Mouse (Mus musculus): ENCODE measurements around the gene Gm7138. TPM values are rescaled to one million over a fixed set of nuclear protein-coding genes. Genes with fewer than 3 reads are reported as not detected.
"Not testable (repeated sequence)": the region's sequence is repeated elsewhere in the genome, so short reads cannot be mapped to it uniquely, and the experiment has no call there.

Gene Gm7138
- polyA plus RNA-seq, 1 experiment from 2014 or later, result not detected

DNA sequence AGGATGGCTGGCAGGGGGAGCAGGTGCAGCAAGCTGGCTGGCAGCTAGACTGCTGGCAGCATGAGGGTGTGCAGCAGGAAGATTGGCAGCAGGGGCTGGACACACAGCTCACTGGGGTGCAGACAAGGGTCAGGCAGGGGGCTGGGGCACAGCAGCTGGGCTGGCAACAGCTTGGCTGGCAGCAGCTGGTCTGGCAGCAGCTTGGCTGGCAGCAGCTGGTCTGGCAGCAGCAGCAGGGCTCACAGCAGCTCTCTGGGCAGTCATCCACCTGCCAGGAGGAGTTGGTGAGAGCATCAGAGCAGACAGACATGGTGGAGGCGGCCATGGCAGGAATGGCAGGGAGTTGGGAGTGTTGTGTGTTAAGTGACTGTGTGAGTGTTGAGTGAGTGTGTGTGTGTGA lies 11.1 kb upstream of the Gm7138 start, which contains the start of gene Gm7137:
Gm7137 (minus strand) TSS at position 325 of the 400 bp plus-strand sequence.
- H3K4me1 ChIP-seq; H3K27ac ChIP-seq; H3K4me2 ChIP-seq (replicated peaks); H3K9ac ChIP-seq; ATAC-seq (ENCODE audit: low FRiP score, low read depth); H3K9me3 ChIP-seq; H3K27me3 ChIP-seq (replicated peaks); H3K4me3 ChIP-seq; H3K36me3 ChIP-seq: not testable (repeated sequence)
- 44% methylated on average over 1 of the region's 1 CpGs for WGBS

GRCm38 (mm10) chr10:77783396-77783795 lies 6.7 kb upstream of the Gm7138 start:
- not testable (repeated sequence) for H3K27me3 ChIP-seq (replicated peaks); H3K4me3 ChIP-seq; ATAC-seq (ENCODE audit: low FRiP score, low read depth); H3K4me2 ChIP-seq (replicated peaks); H3K9ac ChIP-seq; H3K36me3 ChIP-seq; H3K27ac ChIP-seq; H3K9me3 ChIP-seq; H3K4me1 ChIP-seq
- whole genome bisulfite sequencing, result 88% methylated on average over 2 of the region's 3 CpGs

DNA sequence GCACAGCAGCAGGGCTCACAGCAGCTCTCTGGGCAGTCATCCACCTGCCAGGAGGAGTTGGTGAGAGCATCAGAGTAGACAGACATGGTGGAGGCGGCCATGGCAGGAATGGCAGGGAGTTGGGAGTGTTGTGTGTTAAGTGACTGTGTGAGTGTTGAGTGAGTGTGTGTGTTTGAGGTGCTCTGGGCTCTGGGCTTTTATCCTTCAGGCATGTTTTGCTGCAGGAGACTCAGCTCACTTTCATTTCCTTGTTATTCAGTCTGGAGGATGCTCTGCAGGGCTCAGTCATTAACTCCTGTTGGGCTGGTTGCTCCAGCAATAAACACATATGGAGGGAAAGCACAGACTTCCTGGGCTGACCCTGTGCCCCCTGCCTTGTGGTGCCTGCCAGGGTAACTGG lies 5.7 kb upstream of the Gm7138 start, which contains the start of gene Gm3250:
Gm3250 (minus strand) TSS at position 101 of the 400 bp plus-strand sequence.
- ATAC-seq (ENCODE audit: low FRiP score, low read depth); H3K27ac ChIP-seq; H3K4me2 ChIP-seq (replicated peaks); H3K4me1 ChIP-seq; H3K9ac ChIP-seq; H3K4me3 ChIP-seq; H3K9me3 ChIP-seq; H3K36me3 ChIP-seq; H3K27me3 ChIP-seq (replicated peaks): not testable (repeated sequence)
- 50% methylated on average over 1 of the region's 1 CpGs for WGBS

DNA sequence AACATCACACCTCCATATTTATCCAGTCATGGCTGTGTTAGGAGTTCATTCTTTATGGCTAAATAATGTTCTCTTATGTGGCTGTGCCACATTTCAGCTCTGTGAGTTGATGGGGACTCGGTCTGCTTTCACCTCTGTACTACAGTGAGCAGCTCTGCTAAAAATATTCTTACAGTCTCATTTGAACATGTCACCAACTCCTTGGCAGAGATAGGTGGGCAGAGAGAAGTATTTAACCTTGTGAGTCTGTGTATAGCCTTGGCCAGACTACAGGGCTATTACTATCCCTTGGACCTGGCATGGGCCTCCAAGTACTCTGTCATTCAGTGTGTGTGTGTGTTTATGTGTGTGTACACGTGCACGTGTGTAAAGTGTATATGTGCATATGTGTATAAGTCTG lies 4.6 kb downstream of the Gm7138 start:
- H3K36me3 ChIP-seq; H3K27me3 ChIP-seq (replicated peaks); H3K27ac ChIP-seq; H3K4me2 ChIP-seq (replicated peaks); H3K4me3 ChIP-seq; H3K4me1 ChIP-seq; H3K9me3 ChIP-seq; H3K9ac ChIP-seq; ATAC-seq (ENCODE audit: low FRiP score, low read depth): not testable (repeated sequence)
- 87% methylated on average over 3 of the region's 3 CpGs for WGBS

DNA sequence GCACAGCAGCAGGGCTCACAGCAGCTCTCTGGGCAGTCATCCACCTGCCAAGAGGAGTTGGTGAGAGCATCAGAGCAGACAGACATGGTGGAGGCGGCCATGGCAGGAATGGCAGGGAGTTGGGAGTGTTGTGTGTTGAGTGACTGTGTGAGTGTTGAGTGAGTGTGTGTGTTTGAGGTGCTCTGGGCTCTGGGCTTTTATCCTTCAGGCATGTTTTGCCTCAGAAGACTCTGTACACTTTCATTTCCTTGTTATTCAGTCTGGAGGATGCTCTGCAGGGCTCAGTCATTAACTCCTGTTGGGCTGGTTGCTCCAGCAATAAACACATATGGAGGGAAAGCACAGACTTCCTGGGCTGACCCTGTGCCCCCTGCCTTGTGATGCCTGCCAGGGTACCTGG lies 5.5 kb downstream of the Gm7138 start, which contains the start of gene Gm3238:
Gm3238 (minus strand) TSS at position 101 of the 400 bp plus-strand sequence.
- H3K9ac ChIP-seq; H3K27me3 ChIP-seq (replicated peaks); H3K36me3 ChIP-seq; H3K9me3 ChIP-seq; H3K4me2 ChIP-seq (replicated peaks); H3K4me3 ChIP-seq; H3K4me1 ChIP-seq; H3K27ac ChIP-seq; ATAC-seq (ENCODE audit: low FRiP score, low read depth): not testable (repeated sequence)
- 38% methylated on average over 1 of the region's 1 CpGs for WGBS

GRCm38 (mm10) chr10:77769727-77770126 lies 7.0 kb downstream of the Gm7138 start:
- H3K9ac ChIP-seq, result no peak overlapping the region
- no peak overlapping the region for H3K27ac ChIP-seq
- WGBS, result 90% methylated on average over 1 of the region's 1 CpGs

DNA sequence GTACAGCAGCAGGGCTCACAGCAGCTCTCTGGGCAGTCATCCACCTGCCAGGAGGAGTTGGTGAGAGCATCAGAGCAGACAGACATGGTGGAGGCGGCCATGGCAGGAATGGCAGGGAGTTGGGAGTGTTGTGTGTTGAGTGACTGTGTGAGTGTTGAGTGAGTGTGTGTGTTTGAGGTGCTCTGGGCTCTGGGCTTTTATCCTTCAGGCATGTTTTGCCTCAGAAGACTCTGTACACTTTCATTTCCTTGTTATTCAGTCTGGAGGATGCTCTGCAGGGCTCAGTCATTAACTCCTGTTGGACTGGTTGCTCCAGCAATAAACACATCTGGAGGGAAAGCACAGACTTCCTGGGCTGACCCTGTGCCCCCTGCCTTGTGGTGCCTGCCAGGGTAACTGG lies 17.2 kb downstream of the Gm7138 start, which contains the start of gene Gm3233:
Gm3233 (minus strand) TSS at position 101 of the 400 bp plus-strand sequence.
- not testable (repeated sequence) for H3K4me2 ChIP-seq (replicated peaks); H3K9me3 ChIP-seq; H3K36me3 ChIP-seq; H3K27me3 ChIP-seq (replicated peaks); H3K4me1 ChIP-seq; H3K9ac ChIP-seq; H3K4me3 ChIP-seq; ATAC-seq (ENCODE audit: low FRiP score, low read depth); H3K27ac ChIP-seq
- WGBS, result 40% methylated on average over 1 of the region's 1 CpGs

More at GRCm38 (mm10) chr10:77769727-77770126, 7.0 kb downstream of the Gm7138 start:
- ATAC-seq (ENCODE audit: low FRiP score, low read depth), result no peak
- no peak overlapping the region for H3K4me3 ChIP-seq
- H3K9me3 ChIP-seq, result no peaks in the 10 kb centered on the region
- H3K4me2 ChIP-seq (replicated peaks), result no peak overlapping the region
- no peaks in the 10 kb centered on the region for H3K4me1 ChIP-seq
- H3K27me3 ChIP-seq (replicated peaks), result no peaks in the 10 kb centered on the region
- H3K36me3 ChIP-seq, result no peaks in the 10 kb centered on the region

- no peak overlapping the region for H3K27ac ChIP-seq
- no peak overlapping the region for H3K4me2 ChIP-seq (replicated peaks)
- no peaks in the 10 kb centered on the region for H3K27me3 ChIP-seq (replicated peaks)
- H3K36me3 ChIP-seq, result no peaks in the 10 kb centered on the region
- H3K9me3 ChIP-seq, result no peaks in the 10 kb centered on the region
- no peak for ATAC-seq (ENCODE audit: low FRiP score, low read depth)
- H3K4me1 ChIP-seq, result peaks cover 7% of the 10 kb centered on the region; the same call in 1 of the 2 replicates
- H3K4me3 ChIP-seq, result no peak overlapping the region
- no peak overlapping the region for H3K9ac ChIP-seq
These were observed 23.3 kb downstream of the Gm7138 start for GRCm38 (mm10) chr10:77753448-77753847.

GRCm38 (mm10) chr10:77752312-77752711 lies 24.4 kb downstream of the Gm7138 start:
- not testable (repeated sequence) for H3K4me3 ChIP-seq; H3K4me2 ChIP-seq (replicated peaks); H3K27ac ChIP-seq; H3K9ac ChIP-seq; H3K36me3 ChIP-seq; H3K27me3 ChIP-seq (replicated peaks); H3K4me1 ChIP-seq; ATAC-seq (ENCODE audit: low FRiP score, low read depth); H3K9me3 ChIP-seq
- 70% methylated on average over 3 of the region's 3 CpGs for whole genome bisulfite sequencing

DNA sequence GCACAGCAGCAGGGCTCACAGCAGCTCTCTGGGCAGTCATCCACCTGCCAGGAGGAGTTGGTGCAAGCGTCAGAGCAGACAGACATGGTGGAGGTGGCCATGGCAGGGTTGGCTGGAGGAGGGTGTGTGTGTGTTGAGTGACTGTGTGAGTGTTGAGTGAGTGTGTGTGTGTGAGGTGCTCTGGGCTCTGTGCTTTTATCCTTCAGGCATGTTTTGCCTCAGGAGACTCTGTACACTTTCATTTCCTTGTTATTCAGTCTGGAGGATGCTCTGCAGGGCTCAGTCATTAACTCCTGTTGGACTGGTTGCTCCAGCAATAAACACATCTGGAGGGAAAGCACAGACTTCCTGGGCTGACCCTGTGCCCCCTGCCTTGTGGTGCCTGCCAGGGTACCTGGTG lies 25.5 kb downstream of the Gm7138 start, which contains the start of gene Gm9736:
Gm9736 (minus strand) TSS at position 101 of the 400 bp plus-strand sequence.
- H3K9me3 ChIP-seq; H3K9ac ChIP-seq; H3K4me3 ChIP-seq; H3K27ac ChIP-seq; ATAC-seq (ENCODE audit: low FRiP score, low read depth); H3K4me1 ChIP-seq; H3K36me3 ChIP-seq; H3K4me2 ChIP-seq (replicated peaks); H3K27me3 ChIP-seq (replicated peaks): not testable (repeated sequence)
- 77% methylated on average over 1 of the region's 1 CpGs for WGBS

DNA sequence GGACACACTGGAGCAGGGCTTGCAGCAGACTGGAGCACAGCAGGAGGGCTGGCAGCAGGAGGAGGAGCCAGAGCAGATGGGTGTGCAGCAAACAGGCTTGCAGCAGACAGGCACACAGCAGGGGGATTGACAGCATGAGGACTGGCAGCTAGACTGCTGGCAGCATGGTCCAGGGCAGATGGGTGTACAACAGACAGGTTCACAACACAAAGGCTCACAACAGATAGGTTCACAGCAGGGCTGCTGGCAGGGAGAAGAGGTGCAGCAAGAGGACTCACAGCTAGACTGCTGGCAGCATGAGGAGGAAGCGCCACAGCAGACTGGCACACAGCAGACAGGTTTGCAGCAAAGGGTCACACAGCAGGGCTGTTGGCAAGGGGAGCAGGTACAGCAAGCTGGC lies 26.1 kb downstream of the Gm7138 start:
- not testable (repeated sequence) for ATAC-seq (ENCODE audit: low FRiP score, low read depth); H3K4me3 ChIP-seq; H3K4me2 ChIP-seq (replicated peaks); H3K36me3 ChIP-seq; H3K9ac ChIP-seq; H3K4me1 ChIP-seq; H3K27ac ChIP-seq; H3K9me3 ChIP-seq; H3K27me3 ChIP-seq (replicated peaks)
- 93% methylated on average over 1 of the region's 1 CpGs for WGBS

- not testable (repeated sequence) for H3K9ac ChIP-seq; H3K9me3 ChIP-seq; H3K4me1 ChIP-seq; H3K27ac ChIP-seq; H3K36me3 ChIP-seq; H3K4me3 ChIP-seq; H3K4me2 ChIP-seq (replicated peaks); ATAC-seq (ENCODE audit: low FRiP score, low read depth); H3K27me3 ChIP-seq (replicated peaks)
- 59% methylated on average over 5 of the region's 5 CpGs for WGBS
These were observed 34.6 kb downstream of the Gm7138 start, which contains the start of gene Gm18596 for GRCm38 (mm10) chr10:77741924-77742688. Gm18596 (minus strand) TSS chr10:77742638.

- Histone ChIP-seq H3K27me3 (replicated peaks) (no peaks in the 10 kb centered on the region), H3K9ac (no peak overlapping the region), H3K9me3 (peaks cover 6% of the 10 kb centered on the region; the same call in 1 of the 2 replicates), H3K27ac (no peak overlapping the region), H3K36me3 (no peaks in the 10 kb centered on the region), H3K4me2 (replicated peaks) (no peak overlapping the region), H3K4me3 (no peak overlapping the region), H3K4me1 (no peaks in the 10 kb centered on the region)
- whole genome bisulfite sequencing, result 90% methylated on average over 4 of the region's 4 CpGs
- no peak for ATAC-seq (ENCODE audit: low FRiP score, low read depth)
These were observed 37.8 kb downstream of the Gm7138 start for GRCm38 (mm10) chr10:77738929-77739328.

Data from neural tube, embryonic 12.5 days (tissue).